Mouse (Mus musculus) MEL (cell line): ENCODE measurements around the gene Acss1. TPM values are rescaled to one million over a fixed set of nuclear protein-coding genes. Genes with fewer than 3 reads are reported as not detected.

ENCODE experiments used
- DNase-seq: peaks from one replicate; pipeline ENCODE4 v3.0.0; 2011; ENCODE audit warnings: low read depth, low spot score
- H3K27ac ChIP-seq: 2 replicates; pipeline ENCODE4 v1.5.1; 2012; ENCODE audit warnings: low read depth, mild to moderate bottlenecking, control low read depth, low read length, moderate library complexity; ENCODE audit not compliant: control insufficient read depth
- H3K27me3 ChIP-seq, 2 experiments: fragments of 150-350 bp in 1 of 2; sonication (generic) in 1 of 2; 2 replicates each; pipeline ENCODE4 v1.6.1; 2012; ENCODE audit warnings: low read length in 2 of 2, mild to moderate bottlenecking in 2 of 2, improper control_type of control experiment in 1 of 2, moderate library complexity in 1 of 2; ENCODE audit not compliant: insufficient read depth in 2 of 2, control insufficient read depth in 1 of 2
- H3K36me3 ChIP-seq, 2 experiments: 2 replicates each; pipeline ENCODE4 v1.6.1; 2012 to 2014; ENCODE audit warnings: low read length in 2 of 2, improper control_type of control experiment in 1 of 2, inconsistent platforms in 1 of 2, mild to moderate bottlenecking in 1 of 2; ENCODE audit not compliant: insufficient read depth in 2 of 2, control insufficient read depth in 1 of 2
- H3K4me1 ChIP-seq, 2 experiments: fragments of 150-350 bp in 1 of 2; sonication (generic) in 1 of 2; 2 replicates each; pipeline ENCODE4 v1.6.1; 2012; ENCODE audit warnings: low read length in 2 of 2, improper control_type of control experiment in 1 of 2, mild to moderate bottlenecking in 1 of 2; ENCODE audit not compliant: insufficient read depth in 2 of 2, control insufficient read depth in 1 of 2
- H3K4me3 ChIP-seq, 2 experiments: fragments of 150-350 bp in 1 of 2; sonication (generic) in 1 of 2; 2 replicates each; pipeline ENCODE4 v1.5.1; 2012; ENCODE audit warnings: low read depth in 2 of 2, low read length in 2 of 2, mild to moderate bottlenecking in 2 of 2, moderate library complexity in 2 of 2, control low read depth in 1 of 2, improper control_type of control experiment in 1 of 2; ENCODE audit not compliant: control insufficient read depth in 1 of 2, insufficient read depth in 1 of 2
- H3K79me2 ChIP-seq: 2 replicates; pipeline ENCODE4 v1.6.1; 2012; ENCODE audit warnings: mild to moderate bottlenecking, low read length, moderate library complexity; ENCODE audit not compliant: control insufficient read depth, poor library complexity, insufficient read depth
- H3K9ac ChIP-seq: 2 replicates; pipeline ENCODE4 v1.6.1; 2012; ENCODE audit warnings: low read depth, mild to moderate bottlenecking, control low read depth, low read length, moderate library complexity; ENCODE audit not compliant: control insufficient read depth, poor library complexity, severe bottlenecking
- H3K9me3 ChIP-seq: fragments of 150-350 bp; sonication (generic); replicated peaks from 2 replicates; pipeline ENCODE4 v1.6.1; 2012; ENCODE audit warnings: mild to moderate bottlenecking, low read length, improper control_type of control experiment, moderate library complexity; ENCODE audit not compliant: insufficient read depth
- CHD2 ChIP-seq: IDR thresholded peaks from 2 replicates; pipeline ENCODE4 v1.6.1; 2011; ENCODE audit warnings: low read length, improper control_type of control experiment
- E2F4 ChIP-seq: IDR thresholded peaks from 2 replicates; pipeline ENCODE4 v1.6.1; 2011; ENCODE audit warnings: low read depth, low read length, improper control_type of control experiment, borderline replicate concordance
- HCFC1 ChIP-seq: IDR thresholded peaks from 2 replicates; pipeline ENCODE4 v1.6.1; 2012; ENCODE audit warnings: low read depth, mild to moderate bottlenecking, inconsistent platforms, low read length, improper control_type of control experiment, moderate library complexity
- KAT2A ChIP-seq: conservative IDR thresholded peaks from 2 replicates; pipeline ENCODE4 v1.6.1; 2012; ENCODE audit warnings: low read depth, low read length, improper control_type of control experiment, inconsistent platforms
- MAFK ChIP-seq: IDR thresholded peaks from 2 replicates; pipeline ENCODE4 v1.6.1; 2011; ENCODE audit warnings: low read depth, mild to moderate bottlenecking, low read length, improper control_type of control experiment, borderline replicate concordance
- MAX ChIP-seq: IDR thresholded peaks from 2 replicates; pipeline ENCODE4 v1.6.1; 2011; ENCODE audit warnings: low read length, improper control_type of control experiment
- MAZ ChIP-seq: IDR thresholded peaks from 2 replicates; pipeline ENCODE4 v1.6.1; 2012; ENCODE audit warnings: low read depth, mild to moderate bottlenecking, inconsistent platforms, low read length, improper control_type of control experiment
- MYB ChIP-seq: IDR thresholded peaks from 2 replicates; pipeline ENCODE4 v1.6.1; 2011; ENCODE audit warnings: mild to moderate bottlenecking, low read depth, low read length, improper control_type of control experiment
- MYC ChIP-seq: IDR thresholded peaks from 2 replicates; pipeline ENCODE4 v1.6.1; 2011; ENCODE audit warnings: low read depth, mild to moderate bottlenecking, low read length, improper control_type of control experiment, moderate library complexity
- NRF1 ChIP-seq: IDR thresholded peaks from 2 replicates; pipeline ENCODE4 v1.6.1; 2014; ENCODE audit warnings: low read depth, mild to moderate bottlenecking, inconsistent platforms, low read length, improper control_type of control experiment, moderate library complexity; ENCODE audit not compliant: poor library complexity, insufficient read depth, severe bottlenecking
- POLR2A ChIP-seq, 2 experiments: IDR thresholded peaks; 2 replicates each; pipeline ENCODE4 v1.6.1; 2011 to 2012; ENCODE audit warnings: low read length in 2 of 2, mild to moderate bottlenecking in 2 of 2, control low read depth in 1 of 2, improper control_type of control experiment in 1 of 2, low read depth in 1 of 2, moderate library complexity in 1 of 2; ENCODE audit not compliant: control insufficient read depth in 1 of 2, insufficient read depth in 1 of 2, poor library complexity in 1 of 2
- POLR2AphosphoS2 ChIP-seq: IDR thresholded peaks from 2 replicates; pipeline ENCODE4 v1.6.1; 2011; ENCODE audit warnings: low read length, improper control_type of control experiment
- POLR2AphosphoS5 ChIP-seq: IDR thresholded peaks from 2 replicates; pipeline ENCODE4 v1.6.1; 2012; ENCODE audit warnings: low read depth, borderline replicate concordance, mild to moderate bottlenecking, inconsistent platforms, low read length, moderate library complexity, mixed read lengths
- SIN3A ChIP-seq: IDR thresholded peaks from 2 replicates; pipeline ENCODE4 v1.6.1; 2012; ENCODE audit warnings: low read length, improper control_type of control experiment, inconsistent platforms
- TBP ChIP-seq: IDR thresholded peaks from 2 replicates; pipeline ENCODE4 v1.8.0; 2011; ENCODE audit warnings: low read depth, low read length, improper control_type of control experiment
- TCF12 ChIP-seq: IDR thresholded peaks from 2 replicates; pipeline ENCODE4 v1.6.1; 2014; ENCODE audit warnings: low read depth, mild to moderate bottlenecking, inconsistent platforms, low read length, improper control_type of control experiment, moderate library complexity
- UBTF ChIP-seq: IDR thresholded peaks from 2 replicates; pipeline ENCODE4 v1.6.1; 2012; ENCODE audit warnings: low read depth, mild to moderate bottlenecking, inconsistent platforms, low read length, improper control_type of control experiment, moderate library complexity, borderline replicate concordance; ENCODE audit not compliant: insufficient read depth
- USF2 ChIP-seq, 2 experiments: IDR thresholded peaks; 2 replicates each; pipeline ENCODE4 v1.6.1; 2011 to 2012; ENCODE audit warnings: improper control_type of control experiment in 2 of 2, low read length in 2 of 2, borderline replicate concordance in 1 of 2, inconsistent platforms in 1 of 2, low read depth in 1 of 2, mild to moderate bottlenecking in 1 of 2; ENCODE audit not compliant: insufficient read depth in 1 of 2
- ZC3H11A ChIP-seq: IDR thresholded peaks from 2 replicates; pipeline ENCODE4 v1.6.1; 2012; ENCODE audit warnings: low read depth, mild to moderate bottlenecking, inconsistent platforms, low read length, improper control_type of control experiment
- ZKSCAN1 ChIP-seq: IDR thresholded peaks from 2 replicates; pipeline ENCODE4 v1.6.1; 2012; ENCODE audit warnings: low read depth, mild to moderate bottlenecking, inconsistent platforms, low read length, improper control_type of control experiment, moderate library complexity
- ZMIZ1 ChIP-seq: IDR thresholded peaks from 2 replicates; pipeline ENCODE4 v1.6.1; 2012; ENCODE audit warnings: low read depth, mild to moderate bottlenecking, inconsistent platforms, low read length, improper control_type of control experiment, moderate library complexity
- polyA plus RNA-seq, 2 experiments: library from polyadenylated mRNA; stranded (reverse) in 1 of 2; unstranded in 1 of 2; fragments of >175 nt in 1 of 2; fragments of >200 nt in 1 of 2; gene quantifications; 2 replicates each; pipeline versions ENCODE4 v1.2.1 to v1.2.4; 2012; ENCODE audit warnings: low replicate concordance in 2 of 2, low read depth in 1 of 2; ENCODE audit not compliant: insufficient read length in 2 of 2, insufficient read depth in 1 of 2, missing spikeins in 1 of 2
- total RNA-seq: library from RNA; depleted of rRNA; stranded (reverse); fragments of 300-350 nt; gene quantifications from 2 replicates; pipeline ENCODE4 v1.2.3, GENCODE M21; 2012

Acss1 gene
- total and polyA plus RNA-seq, 3 experiments = 10.2 to 22.6 TPM; not detected in 1

- TF ChIP-seq ZC3H11A (no peak), USF2 (IDR thresholded peaks at IDR 0.05; ENCODE audit: borderline replicate concordance in 1 of 2, insufficient read depth in 1 of 2, low read depth in 1 of 2, low read length in 2 of 2) (no peak), KAT2A (no peak)
Observed at GRCm38 (mm10) chr2:150579628-150580027, 88.7 kb downstream of the Acss1 start (continued).

- H3K9ac ChIP-seq = no peak overlapping the region
- no peak overlapping the region for H3K4me3 ChIP-seq
- no peak overlapping the region for H3K27ac ChIP-seq
- H3K79me2 ChIP-seq = no peaks in the 10 kb centered on the region
- no peaks in the 10 kb centered on the region for H3K27me3 ChIP-seq
- no peak for TF ChIP-seq MAZ
- no peak for TF ChIP-seq CHD2
- no peak for TF ChIP-seq SIN3A
- TF ChIP-seq POLR2AphosphoS2 = no peak
- TF ChIP-seq ZMIZ1 = no peak
- no peak for TF ChIP-seq POLR2A (IDR thresholded peaks at IDR 0.05; ENCODE audit: control insufficient read depth in 1 of 2, insufficient read depth in 1 of 2, low read depth in 1 of 2, low read length in 2 of 2, poor library complexity in 1 of 2)
- TF ChIP-seq MAX = no peak
- no peak for TF ChIP-seq E2F4
- no peak for TF ChIP-seq HCFC1
- no peak for TF ChIP-seq TBP
- TF ChIP-seq ZKSCAN1 = no peak
- TF ChIP-seq POLR2AphosphoS5 = no peak
- no peak for TF ChIP-seq KAT2A
- TF ChIP-seq TCF12 = no peak
- TF ChIP-seq UBTF = no peak
- no peak for TF ChIP-seq MYC
- no peak for TF ChIP-seq NRF1
- TF ChIP-seq MYB = no peak
- TF ChIP-seq MAFK = no peak
- no peak for TF ChIP-seq USF2 (IDR thresholded peaks at IDR 0.05; ENCODE audit: borderline replicate concordance in 1 of 2, insufficient read depth in 1 of 2, low read depth in 1 of 2, low read length in 2 of 2)
- H3K36me3 ChIP-seq = no peaks in the 10 kb centered on the region; a peak in 1 of 4 replicates
- DNase-seq = no peak
- H3K4me1 ChIP-seq = no peaks in the 10 kb centered on the region
- H3K9me3 ChIP-seq = no peaks in the 10 kb centered on the region
Observed at GRCm38 (mm10) chr2:150578603-150579002, 89.7 kb downstream of the Acss1 start.
